In genomic region chr6:56361348-56362127, GRCm38 (mm10) we compare ENCODE assay signal across 8 mouse cellular contexts.
DNase-seq lines count a peak whose midpoint lies in the region; ATAC-seq lines count a peak whose summit lies in the region.

No protein-coding gene starts in this region.

- H3K4me1 ChIP-seq in lung, embryonic 15.5 days: peaks cover 10% of the 10 kb centered on the region; the same call in 1 of the 2 replicates
- peaks cover 20% of the 10 kb centered on the region for H3K4me1 ChIP-seq in forebrain, embryonic 10.5 days
- peaks cover 5% of the 10 kb centered on the region for H3K4me1 ChIP-seq in hindbrain, embryonic 16.5 days (ENCODE audit: control insufficient read depth, insufficient read depth, low read depth, low read length)
- no peaks in the 10 kb centered on the region for H3K4me1 ChIP-seq in neural tube, embryonic 14.5 days (ENCODE audit: control insufficient read depth, insufficient read depth, low read length)

- peak overlapping the region; percentile 29 for H3K9ac ChIP-seq in lung, embryonic 15.5 days
- H3K9ac ChIP-seq in hindbrain, embryonic 16.5 days (ENCODE audit: low read depth, low read length): peak overlapping the region; percentile 69
- peak overlapping the region; percentile 63 for H3K9ac ChIP-seq in neural tube, embryonic 14.5 days (replicated peaks; ENCODE audit: low read depth, low read length)

- H3K36me3 ChIP-seq in lung, embryonic 15.5 days: no peaks in the 10 kb centered on the region
- H3K36me3 ChIP-seq in forebrain, embryonic 10.5 days (replicated peaks): no peaks in the 10 kb centered on the region
- no peaks in the 10 kb centered on the region for H3K36me3 ChIP-seq in hindbrain, embryonic 16.5 days (ENCODE audit: control insufficient read depth, insufficient read depth, low read length)
- no peaks in the 10 kb centered on the region for H3K36me3 ChIP-seq in neural tube, embryonic 14.5 days (ENCODE audit: control insufficient read depth, insufficient read depth, low read length)

- peak overlapping the region; percentile 36 for H3K4me3 ChIP-seq in lung, embryonic 15.5 days
- peak overlapping the region; percentile 60 for H3K4me3 ChIP-seq in forebrain, embryonic 10.5 days
- H3K4me3 ChIP-seq in hindbrain, embryonic 16.5 days (ENCODE audit: low read length): peak overlapping the region; percentile 58
- H3K4me3 ChIP-seq in neural tube, embryonic 14.5 days (ENCODE audit: low read depth, low read length): peak overlapping the region; percentile 50

- DNase-seq in lung, postnatal 14 days: no peak
- DNase-seq in forebrain, embryonic 10.5 days (ENCODE audit: extremely low spot score, low spot score): peak; percentile 19
- no peak for DNase-seq in layer of hippocampus, postnatal 10 days (ENCODE audit: low spot score in 2 of 2)
- no peak for DNase-seq in adrenal gland, adult 8-10 months
- no peak for DNase-seq in spleen, adult 18-20 months

- H3K9me3 ChIP-seq in lung, embryonic 15.5 days: no peaks in the 10 kb centered on the region
- no peaks in the 10 kb centered on the region for H3K9me3 ChIP-seq in forebrain, embryonic 10.5 days
- H3K9me3 ChIP-seq in hindbrain, embryonic 16.5 days (ENCODE audit: control insufficient read depth, low read length): no peaks in the 10 kb centered on the region
- H3K9me3 ChIP-seq in neural tube, embryonic 14.5 days (ENCODE audit: control insufficient read depth, low read length): no peaks in the 10 kb centered on the region

- H3K27me3 ChIP-seq in lung, embryonic 15.5 days: peaks cover 11% of the 10 kb centered on the region; the same call in 1 of the 2 replicates
- peaks cover 36% of the 10 kb centered on the region for H3K27me3 ChIP-seq in forebrain, embryonic 10.5 days (ENCODE audit: poor library complexity, severe bottlenecking)
- H3K27me3 ChIP-seq in hindbrain, embryonic 16.5 days (replicated peaks; ENCODE audit: control insufficient read depth, insufficient read depth, low read length): no peaks in the 10 kb centered on the region
- no peaks in the 10 kb centered on the region for H3K27me3 ChIP-seq in neural tube, embryonic 14.5 days (ENCODE audit: control insufficient read depth, insufficient read depth, low read length)

- H3K4me2 ChIP-seq in lung, embryonic 15.5 days: peak overlapping the region; percentile 67
- H3K4me2 ChIP-seq in hindbrain, embryonic 16.5 days (ENCODE audit: low read length): peak overlapping the region; percentile 91
- H3K4me2 ChIP-seq in neural tube, embryonic 14.5 days (ENCODE audit: low read depth, low read length): peak overlapping the region; percentile 93

- 2% methylated on average over 19 of the region's 19 CpGs for WGBS in lung, embryonic 15.5 days
- 2% methylated on average over 19 of the region's 19 CpGs for WGBS in forebrain, embryonic 10.5 days
- whole genome bisulfite sequencing in hindbrain, embryonic 16.5 days: 2% methylated on average over 19 of the region's 19 CpGs
- 2% methylated on average over 19 of the region's 19 CpGs for WGBS in neural tube, embryonic 14.5 days

- H3K27ac ChIP-seq in lung, embryonic 15.5 days: no peak overlapping the region
- peak overlapping the region; percentile 80 for H3K27ac ChIP-seq in forebrain, embryonic 10.5 days
- H3K27ac ChIP-seq in hindbrain, embryonic 16.5 days (ENCODE audit: low read depth, low read length): peak overlapping the region; percentile 62
- peak overlapping the region; percentile 66; the same call in 1 of the 2 replicates for H3K27ac ChIP-seq in neural tube, embryonic 14.5 days (ENCODE audit: low read depth, low read length)

- 0 out of 2 replicates have a peak, but pooled peaks have one; percentile 44 for ATAC-seq in lung, embryonic 15.5 days (ENCODE audit: borderline replicate concordance, extremely low read depth, low FRiP score, low TSS enrichment)
- peak; percentile 69 for ATAC-seq in hindbrain, embryonic 16.5 days
- ATAC-seq in neural tube, embryonic 14.5 days (ENCODE audit: low read depth): peak; percentile 75
